Mouse (Mus musculus): Measurements from ENCODE around the gene Rab23. TPM values are rescaled to one million over a fixed set of nuclear protein-coding genes. Genes with fewer than 3 reads are reported as not detected.

The Rab23 gene
- polyA plus RNA-seq, 1 experiment from 2014 or later: 23.3 TPM

DNA sequence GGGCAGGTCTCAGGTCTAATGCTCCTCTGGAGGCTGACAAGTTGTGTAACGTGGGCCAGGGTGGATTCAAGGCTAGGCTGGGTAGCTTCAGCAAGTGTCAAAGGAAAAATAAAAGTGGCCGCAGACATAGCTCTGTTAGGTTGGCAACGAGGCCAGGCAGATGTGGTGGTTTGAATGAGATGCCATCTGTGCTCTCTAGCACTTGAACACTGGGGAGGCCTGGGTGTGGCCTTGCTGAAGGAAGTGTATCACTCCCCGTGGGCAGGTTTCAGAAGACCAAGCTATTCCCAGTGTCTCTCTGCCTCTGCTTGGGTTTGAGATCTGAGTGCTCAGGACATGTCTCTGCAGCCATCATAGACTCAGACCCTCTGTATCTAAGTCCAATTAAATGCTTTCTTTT, 38.8 kb downstream of the Rab23 start:
- ChIA-PET CTCF (interaction anchor here (1.3 to 1.5 kb wide), 2 partner anchors 12 to 16 kb away, joined by 3 to 6 read pairs; no protein-coding TSS in a partner anchor), POLR2A (interaction anchor here (0.6 to 1.0 kb wide), 2 partner anchors 11 to 429 kb away, joined by 3 read pairs; no protein-coding TSS in a partner anchor)
- H3K27me3 ChIP-seq: no peaks in the 10 kb centered on the region
- DNase-seq (ENCODE audit: low read depth, low spot score) (no peak), ATAC-seq (no peak)
- in situ Hi-C loops (cut with MboI; ENCODE audit: low pct_unique_long_range_greater_than_20kb): loop anchor here (25.0 kb wide), 1 partner anchor 1079 kb away; the partner anchor contains the start of genes Fam168b and Plekhb2
- TF ChIP-seq CTCF (IDR thresholded peaks at IDR 0.05): no peak

DNA sequence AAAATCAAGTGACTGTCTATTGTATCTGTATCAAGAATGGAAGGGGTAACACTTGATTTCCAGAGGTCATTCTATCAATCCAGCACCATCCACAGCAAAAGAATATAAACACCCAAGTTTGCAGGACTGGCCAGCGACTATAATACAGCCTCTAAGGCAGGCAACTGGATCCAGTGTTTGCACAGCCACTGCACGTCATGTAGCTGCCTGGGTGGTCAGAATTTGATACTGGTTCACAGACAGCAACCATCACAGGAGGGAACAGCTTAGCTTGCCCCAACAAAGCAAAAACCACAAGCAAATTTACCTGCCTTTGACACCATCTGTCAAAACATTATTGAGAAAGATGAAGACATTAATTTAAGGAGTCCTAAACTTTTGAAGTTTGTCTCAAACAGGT, 44.1 kb downstream of the Rab23 start:
- H3K27me3 ChIP-seq: no peaks in the 10 kb centered on the region
- POLR2A ChIA-PET: no interaction called here
- CTCF ChIA-PET: interaction anchor here (2.5 kb wide), 1 partner anchor 19 kb away, joined by 8 read pairs; no protein-coding TSS in a partner anchor
- in situ Hi-C loops (cut with MboI; ENCODE audit: low pct_unique_long_range_greater_than_20kb): loop anchor here (25.0 kb wide), 1 partner anchor 1073 kb away; the partner anchor contains the start of genes Fam168b and Plekhb2
- no peak for DNase-seq (ENCODE audit: low read depth, low spot score)
- no peak for ATAC-seq
- TF ChIP-seq CTCF (IDR thresholded peaks at IDR 0.05): no peak

DNA sequence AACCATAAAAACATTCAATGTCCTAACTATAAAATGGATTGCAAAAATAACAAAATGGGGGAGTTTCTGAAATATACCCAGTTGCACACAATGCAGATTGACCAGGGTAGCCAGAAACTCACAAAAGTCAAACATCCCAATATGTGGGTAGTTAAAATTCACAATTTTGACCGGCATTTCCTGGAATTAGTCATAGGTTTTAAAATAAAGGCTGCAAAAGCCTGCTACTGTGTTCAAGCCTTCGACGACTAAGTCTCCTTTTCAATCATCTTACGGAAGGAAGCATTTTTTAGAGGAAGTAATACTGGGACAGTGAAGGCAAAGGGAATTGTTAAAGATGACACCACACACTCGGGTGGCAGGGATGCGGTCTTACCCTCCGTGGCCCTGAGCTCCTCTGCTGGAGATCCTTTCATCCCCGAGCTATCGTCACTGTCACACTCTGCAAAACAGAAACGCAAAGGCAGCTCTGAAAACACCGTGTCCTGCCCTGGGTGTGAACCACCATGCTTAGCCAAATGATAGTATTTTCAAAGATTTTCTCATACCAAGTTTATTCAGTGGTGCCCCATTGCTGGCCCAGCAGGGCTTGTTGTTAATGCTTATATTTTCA, 45.9 kb downstream of the Rab23 start:
- no peak for TF ChIP-seq CTCF (IDR thresholded peaks at IDR 0.05)
- DNase-seq (ENCODE audit: low read depth, low spot score) (no peak), ATAC-seq (no peak)
- no peaks in the 10 kb centered on the region for H3K27me3 ChIP-seq
- in situ Hi-C loops (cut with MboI; ENCODE audit: low pct_unique_long_range_greater_than_20kb): loop anchor here (25.0 kb wide), 1 partner anchor 1072 kb away; the partner anchor contains the start of genes Fam168b and Plekhb2
- ChIA-PET POLR2A (no interaction called here), CTCF (interaction anchor here (2.5 kb wide), 1 partner anchor 17 kb away, joined by 8 read pairs; no protein-coding TSS in a partner anchor)

- no peak for TF ChIP-seq CTCF (IDR thresholded peaks at IDR 0.05)
- DNase-seq (ENCODE audit: low read depth, low spot score): no peak
- H3K27me3 ChIP-seq: no peaks in the 10 kb centered on the region
- ChIA-PET CTCF (interaction anchor here (0.7 kb wide), 1 partner anchor 35 kb away, joined by 4 read pairs; no protein-coding TSS in a partner anchor), POLR2A (no interaction called here)
- no peak for ATAC-seq
- in situ Hi-C loops (cut with MboI; ENCODE audit: low pct_unique_long_range_greater_than_20kb): loop anchor here (25.0 kb wide), 1 partner anchor 1070 kb away; the partner anchor contains the start of genes Fam168b and Plekhb2
These were observed 47.1 kb downstream of the Rab23 start for GRCm38 (mm10) chr1:33766520-33767508.

DNA sequence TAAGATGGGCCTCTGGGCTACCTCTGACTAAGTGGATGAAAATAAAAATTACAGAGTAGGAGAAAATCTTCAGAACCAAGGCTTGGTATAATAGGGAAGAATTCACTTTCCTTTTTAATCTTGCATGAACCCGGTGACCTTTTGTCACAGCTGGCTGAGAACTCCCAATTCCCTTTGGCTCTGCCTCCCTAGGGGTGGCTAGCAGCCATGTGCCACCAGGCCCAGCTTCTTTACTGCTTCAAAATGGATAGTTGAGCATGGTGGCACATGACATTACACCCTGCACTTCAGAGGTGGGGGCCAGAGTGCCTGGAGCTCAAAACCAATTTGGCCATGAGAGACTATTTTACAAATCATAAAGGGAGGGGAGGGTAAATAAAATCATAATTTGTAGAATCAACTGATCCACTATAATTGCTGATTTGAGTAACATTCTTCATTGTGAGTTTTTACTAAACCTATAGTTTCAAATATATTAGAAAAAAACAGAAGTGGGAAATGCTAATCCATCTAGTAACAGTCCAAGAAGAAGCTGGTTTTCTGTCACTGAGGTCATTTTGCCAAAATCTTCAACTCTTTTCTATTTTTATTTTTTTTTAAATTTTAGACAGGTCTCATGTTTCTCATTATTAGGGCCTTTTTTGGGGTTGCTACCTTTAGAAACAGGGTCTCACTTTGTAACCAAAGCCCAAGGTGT, 48.6 kb downstream of the Rab23 start:
- no peak for TF ChIP-seq CTCF (IDR thresholded peaks at IDR 0.05)
- POLR2A ChIA-PET: interaction anchor here (1.2 kb wide), 1 partner anchor 14 kb away, joined by 4 read pairs; no protein-coding TSS in a partner anchor
- DNase-seq (ENCODE audit: low read depth, low spot score): no peak

GRCm38 (mm10) chr1:33768827-33769226, 49.1 kb downstream of the Rab23 start:
- POLR2A ChIA-PET: no interaction called here
- in situ Hi-C loops (cut with MboI; ENCODE audit: low pct_unique_long_range_greater_than_20kb): loop anchor here (25.0 kb wide), 1 partner anchor 1068 kb away; the partner anchor contains the start of genes Fam168b and Plekhb2
- CTCF ChIA-PET: interaction anchor here (0.8 to 1.7 kb wide), 3 partner anchors 14 to 96 kb away, joined by 3 to 4 read pairs (median 3); no protein-coding TSS in a partner anchor
- DNase-seq (ENCODE audit: low read depth, low spot score): no peak
- ATAC-seq: no peak
- no peak for TF ChIP-seq CTCF (IDR thresholded peaks at IDR 0.05)
- H3K27me3 ChIP-seq: no peaks in the 10 kb centered on the region

More for the DNA sequence above, 48.6 kb downstream of the Rab23 start:
- no peaks in the 10 kb centered on the region for H3K27me3 ChIP-seq
- in situ Hi-C loops (cut with MboI; ENCODE audit: low pct_unique_long_range_greater_than_20kb): loop anchor here (25.0 kb wide), 1 partner anchor 1069 kb away; the partner anchor contains the start of genes Fam168b and Plekhb2
- CTCF ChIA-PET: interaction anchor here (0.8 to 1.7 kb wide), 3 partner anchors 13 to 95 kb away, joined by 3 to 4 read pairs (median 3); no protein-coding TSS in a partner anchor
- no peak for ATAC-seq

- no peak for TF ChIP-seq CTCF (IDR thresholded peaks at IDR 0.05)
- DNase-seq (ENCODE audit: low read depth, low spot score) (no peak), ATAC-seq (no peak)
- CTCF ChIA-PET: interaction anchor here (1.0 to 1.8 kb wide), 3 partner anchors 12 to 20 kb away, joined by 3 to 6 read pairs (median 3); partner anchors contain the start of gene Bag2
- H3K27me3 ChIP-seq: no peaks in the 10 kb centered on the region
- POLR2A ChIA-PET: no interaction called here
- in situ Hi-C loops (cut with MboI; ENCODE audit: low pct_unique_long_range_greater_than_20kb): loop anchor here (25.0 kb wide), 1 partner anchor 1066 kb away; the partner anchor contains the start of genes Fam168b and Plekhb2
These were observed 51.9 kb downstream of the Rab23 start for GRCm38 (mm10) chr1:33771621-33772020.

- CTCF ChIA-PET: no interaction called here
- in situ Hi-C loops (cut with MboI; ENCODE audit: low pct_unique_long_range_greater_than_20kb): loop anchor here (25.0 kb wide), 1 partner anchor 1065 kb away; the partner anchor contains the start of genes Fam168b and Plekhb2
- DNase-seq (ENCODE audit: low read depth, low spot score) (no peak), ATAC-seq (no peak)
- TF ChIP-seq CTCF (IDR thresholded peaks at IDR 0.05): no peak
- no peaks in the 10 kb centered on the region for H3K27me3 ChIP-seq
- POLR2A ChIA-PET: no interaction called here
These were observed 52.4 kb downstream of the Rab23 start for GRCm38 (mm10) chr1:33772106-33772505.

DNA sequence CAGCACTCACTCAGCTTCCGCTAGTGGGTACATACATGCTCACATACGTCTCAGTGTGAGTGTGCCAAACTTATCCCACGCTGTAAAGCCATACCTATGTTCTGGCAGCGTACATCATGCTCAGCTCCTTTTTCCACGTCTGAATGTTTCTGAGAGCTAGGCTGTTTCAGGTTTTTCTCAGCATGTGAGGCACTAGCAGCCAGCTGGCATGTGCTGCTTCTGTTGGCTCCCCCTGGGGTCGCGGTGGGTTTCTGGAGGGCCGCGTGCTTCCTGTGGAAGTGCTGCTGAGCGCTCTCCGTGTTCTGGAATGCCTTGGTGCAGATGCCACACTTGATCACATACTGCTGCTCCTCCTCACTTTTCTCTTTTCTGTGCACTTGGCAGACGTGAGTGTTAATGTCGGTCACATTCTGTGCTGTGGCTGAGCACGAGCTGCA, 56.5 kb downstream of the Rab23 start:
- DNase-seq (ENCODE audit: low read depth, low spot score) (no peak), ATAC-seq (no peak)
- no peak for TF ChIP-seq CTCF (IDR thresholded peaks at IDR 0.05)
- H3K27me3 ChIP-seq: no peaks in the 10 kb centered on the region
- ChIA-PET POLR2A (no interaction called here), CTCF (interaction anchor here (1.6 kb wide), 1 partner anchor 113 kb away, joined by 3 read pairs; no protein-coding TSS in a partner anchor)
- in situ Hi-C loops (cut with MboI; ENCODE audit: low pct_unique_long_range_greater_than_20kb): no loop called here
